Mouse (Mus musculus) urinary bladder, adult 18-20 months (tissue): ENCODE data around the gene Snx20.

Experiments used
- DNase-seq, 2 experiments: peaks; one replicate each; pipeline ENCODE4 v3.0.0; 2022; ENCODE audit warnings: low spot score in 2 of 2, mixed read lengths in 2 of 2

The Snx20 gene

DNA sequence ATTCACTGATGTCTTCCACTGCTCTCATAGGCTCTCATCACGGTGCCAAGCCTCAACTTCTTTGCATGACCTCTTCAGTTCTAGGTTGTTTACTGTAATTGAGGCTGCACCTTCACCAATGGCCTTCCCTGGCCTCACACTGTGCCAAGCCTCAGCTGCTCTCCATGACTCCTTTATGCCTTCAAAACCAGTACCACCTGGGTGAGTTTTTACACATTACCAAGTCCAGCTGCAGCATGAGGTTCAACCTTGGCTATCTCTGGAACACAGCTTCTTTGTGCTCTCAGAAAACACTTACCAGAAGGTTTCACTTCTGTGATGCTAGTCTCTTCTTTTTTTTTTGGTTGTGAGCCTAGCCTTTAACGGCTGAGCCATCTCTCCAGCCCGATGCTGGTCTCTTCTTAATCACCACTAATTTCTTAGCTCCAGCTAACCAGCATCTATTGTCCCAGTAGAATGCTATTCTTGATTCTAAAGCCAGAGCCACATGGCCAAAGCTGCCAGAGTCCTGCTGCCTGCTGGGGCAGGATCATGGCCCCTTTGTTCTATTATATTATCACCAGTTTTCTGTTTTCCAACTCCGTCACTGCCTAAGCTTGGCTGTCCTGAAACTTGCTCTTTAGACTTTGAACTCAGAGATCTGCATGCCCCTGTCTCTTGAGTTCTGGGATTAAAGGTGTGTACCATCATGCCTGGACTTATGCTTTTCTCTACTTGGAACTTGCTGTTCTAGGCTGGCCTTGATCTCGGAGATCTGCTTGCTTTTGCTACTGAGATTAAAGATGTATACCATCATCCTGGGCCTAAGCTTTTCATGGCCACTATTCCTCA is 7.0 kb upstream of the Snx20 start:
- DNase-seq = no peak

DNA sequence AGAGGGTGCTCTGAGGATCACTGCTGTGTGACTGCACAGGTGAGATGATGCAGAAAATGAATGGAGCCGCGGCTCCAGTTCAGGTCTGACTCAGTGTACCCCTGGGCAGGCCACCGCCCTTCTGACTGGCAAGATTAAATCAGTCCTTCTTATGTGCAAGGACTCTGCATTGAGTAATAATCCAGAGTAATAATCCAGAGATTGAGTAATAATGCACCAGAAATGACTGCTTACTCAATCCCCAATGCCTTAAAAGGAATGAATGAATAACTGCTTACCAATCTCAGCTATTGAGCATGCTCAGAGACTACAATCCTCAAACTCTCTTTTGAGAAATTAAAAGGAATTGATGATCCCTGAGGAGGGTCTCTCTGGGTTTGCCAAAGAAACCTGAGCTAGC is 3.0 kb upstream of the Snx20 start:
- no peak for DNase-seq

DNA sequence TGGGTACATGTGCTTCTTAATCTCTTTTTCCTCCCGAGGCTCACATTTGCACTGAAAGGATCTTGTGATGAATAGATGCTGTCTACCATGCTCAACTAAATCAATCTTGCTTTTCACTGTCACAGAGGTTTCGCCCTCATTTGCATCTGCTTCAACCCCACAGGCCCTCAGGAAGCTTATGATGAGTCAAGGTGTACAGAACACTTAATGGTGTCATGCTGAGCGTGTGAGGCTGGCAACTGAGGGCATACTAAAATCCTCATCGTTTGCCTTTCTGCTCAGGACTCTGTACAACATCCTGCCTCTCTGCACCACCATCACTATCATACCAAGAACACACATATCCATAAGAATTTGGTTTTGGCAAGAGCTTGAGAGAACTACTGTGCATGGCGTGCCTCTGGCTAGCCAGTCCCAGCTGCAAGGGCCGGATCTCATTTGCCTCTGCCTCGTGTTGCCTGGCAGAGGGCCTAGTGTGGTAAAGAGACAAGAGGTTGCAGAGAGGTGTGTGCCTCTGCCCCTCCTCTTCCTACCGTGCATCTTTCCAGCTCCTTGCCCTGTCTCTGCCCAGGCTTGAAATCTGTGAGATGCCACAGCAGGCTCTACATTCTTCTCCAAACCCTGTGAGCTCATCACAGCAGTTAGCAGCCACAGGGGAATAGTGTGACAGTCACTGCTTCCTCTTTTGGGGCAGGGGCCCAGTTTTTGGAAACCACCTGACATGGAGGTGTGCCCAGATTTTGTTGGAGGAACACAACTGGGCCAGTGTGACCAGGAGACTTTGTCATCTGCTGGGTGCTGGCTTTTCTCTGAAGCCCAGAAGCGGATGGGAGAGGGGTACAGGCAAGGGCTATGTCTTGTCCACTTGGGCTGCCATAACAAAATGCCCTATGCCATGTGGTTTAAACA is 1.4 kb upstream of the Snx20 start:
- no peak for DNase-seq

DNA sequence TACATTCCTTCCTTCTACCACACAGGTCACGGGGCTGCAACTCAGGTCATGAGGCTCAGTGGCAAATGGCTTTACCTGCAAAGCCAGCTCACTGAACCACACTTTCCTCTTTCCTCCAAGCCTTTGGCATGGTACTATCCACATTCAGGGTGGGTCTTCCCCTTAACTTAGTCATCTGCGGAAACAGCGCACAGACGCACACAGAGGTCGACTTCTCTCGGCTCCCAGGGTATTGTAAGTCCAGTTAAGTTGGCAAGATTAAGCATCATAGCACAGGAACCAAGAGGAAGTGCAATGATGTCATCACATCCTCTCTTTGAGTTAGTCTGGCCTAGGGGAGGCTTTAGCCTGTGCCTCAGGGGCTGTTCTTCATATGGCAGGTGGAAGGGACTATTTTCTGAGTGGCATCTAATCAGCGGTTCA is 2.6 kb downstream of the Snx20 start:
- DNase-seq = no peak

DNA sequence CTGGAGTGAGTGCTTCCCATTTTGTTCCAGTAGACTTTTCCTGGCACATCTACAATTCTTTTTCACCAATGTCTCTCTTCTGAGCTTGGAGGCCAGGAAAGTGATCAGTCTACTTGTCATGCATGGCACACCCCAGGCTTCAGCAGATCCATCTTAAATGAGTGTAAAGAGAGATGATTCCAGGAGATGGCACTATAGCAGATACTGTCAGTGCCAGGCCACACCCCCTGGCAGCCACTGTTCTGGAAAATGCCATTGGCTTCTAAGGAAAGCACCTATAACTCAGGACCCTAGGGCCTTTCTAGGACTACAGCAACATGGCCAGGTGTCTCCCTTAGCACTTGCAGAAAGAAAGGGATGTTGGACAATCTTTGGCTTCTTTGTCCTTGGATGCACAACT is 4.8 kb downstream of the Snx20 start:
- no peak for DNase-seq

DNA sequence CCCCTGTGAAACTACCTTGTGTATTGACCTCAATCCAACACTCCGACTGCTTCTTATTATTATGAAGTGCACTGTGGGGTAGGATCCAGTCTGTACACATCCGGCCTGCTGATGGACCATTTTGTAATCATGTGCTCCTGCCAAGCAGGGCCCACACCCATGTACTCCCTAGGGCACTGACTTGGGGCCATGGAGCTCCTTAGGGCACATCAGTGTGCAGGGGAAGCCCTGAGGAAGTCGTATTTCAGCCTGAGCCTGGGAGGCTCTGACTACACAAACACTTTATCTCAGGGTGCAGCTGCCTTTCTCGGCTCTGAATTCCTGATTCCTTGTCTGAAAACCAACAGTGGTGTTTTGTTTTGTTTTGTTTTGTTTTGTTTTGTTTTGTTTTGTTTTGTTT is 5.7 kb downstream of the Snx20 start:
- DNase-seq = no peak

DNA sequence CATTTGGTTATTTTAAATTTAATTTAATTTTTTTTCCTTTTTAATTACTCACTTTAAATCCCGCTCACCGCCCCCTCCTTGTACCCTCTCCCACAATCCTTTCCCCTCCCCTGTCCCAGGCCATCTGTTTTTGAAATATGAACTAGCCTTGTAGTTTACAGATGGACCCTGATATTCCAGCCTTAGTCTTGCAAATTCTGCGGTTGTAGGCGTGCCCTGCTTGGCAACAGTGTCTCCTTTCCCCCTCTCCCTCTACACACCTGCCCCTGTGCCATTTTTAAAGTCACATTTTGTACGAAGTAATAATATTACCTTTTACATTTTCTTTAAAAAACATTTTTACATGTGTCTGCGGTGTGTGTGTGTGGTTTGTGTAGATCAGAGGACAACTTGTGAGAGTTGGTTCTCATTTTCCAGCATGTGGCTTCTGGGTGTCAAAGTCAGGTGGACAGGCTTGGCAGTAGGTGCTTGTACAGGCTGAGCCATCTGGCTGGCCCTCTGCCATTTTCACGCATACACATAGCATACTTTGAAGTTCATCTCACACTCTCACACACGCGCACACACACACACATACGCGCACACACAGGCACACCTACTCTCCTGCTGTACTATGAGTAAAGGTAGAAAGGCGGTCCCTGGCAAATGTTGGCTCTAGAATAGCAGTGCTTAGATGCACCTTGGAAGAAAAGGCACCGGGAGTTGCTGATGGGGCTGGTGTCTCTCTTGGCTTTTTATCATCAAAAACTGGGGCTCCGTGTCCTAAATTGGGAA is 7.7 kb downstream of the Snx20 start:
- no peak for DNase-seq

DNA sequence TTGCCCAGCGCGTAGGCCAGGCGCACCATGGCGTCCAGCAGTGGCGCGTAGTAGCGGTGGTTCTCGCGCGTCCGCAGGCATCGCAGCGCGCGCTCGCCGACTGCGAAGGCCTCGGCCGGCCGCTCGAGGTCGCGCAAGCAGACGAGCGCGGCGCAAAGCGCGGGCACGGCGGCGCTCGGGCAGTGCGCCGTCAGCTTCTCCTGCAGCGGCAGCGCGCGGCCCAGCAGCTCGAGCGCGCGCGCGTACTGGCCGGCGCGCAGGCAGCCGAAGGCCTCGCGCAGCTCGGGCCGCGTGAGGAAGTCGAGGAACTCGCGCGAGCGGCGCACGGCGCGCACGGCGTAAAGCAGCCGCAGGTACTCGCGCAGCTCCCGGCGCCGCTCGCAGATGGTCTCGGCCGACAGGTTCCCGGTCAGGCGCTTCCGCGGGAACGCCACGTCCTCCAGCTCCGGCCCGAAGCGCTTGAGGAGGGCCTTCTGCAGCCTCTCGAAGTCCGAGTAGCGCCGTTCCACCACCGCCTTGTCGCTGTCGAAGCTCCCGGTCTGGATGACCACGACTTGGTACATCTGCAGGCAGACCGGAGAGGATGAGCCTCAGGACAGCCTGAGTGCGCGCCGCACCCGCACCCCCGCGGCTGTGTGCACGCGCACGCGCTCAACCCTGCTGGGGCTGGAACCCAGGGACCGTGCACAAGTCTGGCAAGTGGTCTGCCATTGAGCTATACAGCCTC is 8.5 kb downstream of the Snx20 start:
- peak; percentile 49 to 52 for DNase-seq

DNA sequence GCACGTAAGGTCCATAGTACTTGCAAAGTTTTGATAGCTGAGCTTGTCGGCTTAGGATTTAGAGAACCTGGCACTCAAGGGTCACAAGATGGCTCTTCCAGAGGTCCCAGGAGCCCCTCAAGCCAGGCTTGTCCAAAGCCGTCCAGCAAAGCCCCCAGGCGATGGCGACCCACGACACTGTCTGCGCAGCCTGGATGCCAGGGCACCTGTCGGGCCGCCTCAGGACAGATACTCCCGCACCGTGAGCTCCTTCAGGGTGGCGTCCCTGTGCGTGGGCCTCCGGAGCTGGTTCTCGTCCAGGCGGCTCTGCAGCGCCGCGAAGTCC is 9.0 kb downstream of the Snx20 start:
- DNase-seq = no peak

DNA sequence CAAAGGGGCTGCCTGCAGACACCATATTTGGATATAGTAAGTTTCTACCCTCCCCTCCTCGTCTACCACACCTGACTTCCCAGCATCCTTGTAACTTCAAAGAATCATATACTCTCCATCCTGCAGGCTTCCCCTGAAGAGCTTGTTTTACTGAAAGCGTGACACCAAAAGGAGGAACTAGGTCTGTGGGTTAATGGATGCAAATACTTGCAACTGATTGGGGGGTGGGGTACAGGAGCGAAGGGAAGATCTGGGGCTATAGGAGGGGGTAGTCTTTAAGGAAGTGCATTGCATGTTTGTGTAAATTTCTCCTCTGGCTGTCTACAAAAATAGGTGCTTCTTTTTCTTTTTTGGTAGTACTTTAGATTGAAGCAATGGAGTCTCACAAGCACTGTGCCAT is 9.5 kb downstream of the Snx20 start:
- no peak for DNase-seq

DNA sequence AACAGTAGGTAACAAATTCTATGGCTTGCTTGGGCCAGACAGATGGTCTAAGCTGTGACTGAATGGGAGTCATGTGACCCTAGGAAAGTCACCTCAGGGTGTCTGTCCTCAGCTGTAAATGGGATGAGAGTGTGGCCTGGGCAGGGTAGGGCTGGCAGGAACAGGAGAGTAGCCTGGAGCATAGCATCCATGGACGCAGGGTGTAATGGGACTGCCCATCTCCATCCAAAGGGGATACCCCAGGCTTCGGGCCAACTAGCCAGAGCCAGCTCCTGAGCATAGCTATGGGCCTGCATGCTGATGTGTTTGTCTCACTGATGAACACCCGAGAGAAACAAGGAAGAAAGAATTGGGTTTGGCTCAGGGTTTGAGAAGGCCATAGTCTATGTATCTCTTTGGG is 11.7 kb downstream of the Snx20 start:
- no peak for DNase-seq

DNA sequence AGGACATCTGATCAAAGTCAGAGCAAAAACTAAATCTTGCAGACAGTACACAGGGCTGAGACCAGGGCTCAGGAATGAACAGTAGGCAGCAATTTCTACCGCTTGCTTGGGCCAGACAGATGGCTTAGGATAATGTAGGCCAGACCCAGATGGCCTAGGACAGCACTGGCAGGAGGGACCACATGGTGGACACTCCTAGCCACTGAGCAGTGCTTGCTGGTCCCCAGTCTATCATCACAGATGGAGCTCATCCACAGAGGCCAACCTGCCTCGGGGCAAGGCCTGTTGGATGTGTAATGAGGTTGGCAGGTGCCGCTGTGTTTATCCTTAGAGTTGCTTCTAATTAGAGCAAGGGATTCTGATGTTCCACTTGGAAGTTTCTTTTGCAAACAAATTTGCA is 12.6 kb downstream of the Snx20 start:
- DNase-seq = no peak

DNA sequence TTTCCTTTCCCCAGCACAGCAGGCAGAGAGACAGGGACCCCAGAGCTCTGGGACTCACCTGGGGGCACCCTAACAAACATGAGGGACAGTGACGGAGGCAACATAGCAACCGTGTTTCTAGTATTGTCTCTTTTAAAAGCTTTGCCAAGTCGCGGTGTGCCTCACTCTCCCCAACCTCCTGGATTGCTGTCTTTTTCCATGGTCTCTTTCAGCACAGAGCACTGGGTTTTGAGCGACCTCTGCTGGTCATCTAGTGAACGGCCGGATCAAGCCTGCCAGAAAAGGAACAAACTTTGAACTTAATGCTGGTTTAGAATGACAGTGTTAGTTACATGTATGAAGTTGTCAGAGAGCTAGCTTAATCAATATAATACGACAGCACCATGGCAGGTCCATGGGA is 14.5 kb downstream of the Snx20 start:
- DNase-seq = peak; percentile 42 to 45

DNA sequence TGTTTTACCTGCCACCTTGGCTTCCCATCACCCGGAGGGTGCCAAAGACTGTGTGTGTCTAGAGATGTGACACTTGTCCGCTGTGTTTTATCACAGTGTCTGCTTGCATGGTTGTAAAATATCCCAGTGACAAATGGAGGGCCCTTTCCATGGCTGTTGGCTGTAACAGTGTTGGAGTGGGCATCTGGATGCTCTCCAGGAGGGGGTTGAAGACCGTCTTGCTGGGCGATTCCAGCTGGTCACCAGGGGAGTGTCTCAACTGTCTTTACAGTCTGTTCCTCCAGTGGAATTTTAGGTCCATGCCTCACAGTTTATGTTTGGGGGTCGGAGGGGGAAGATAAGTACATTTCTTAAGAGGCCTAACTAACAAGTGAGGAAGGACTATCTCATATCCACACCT is 15.0 kb downstream of the Snx20 start:
- no peak for DNase-seq

DNA sequence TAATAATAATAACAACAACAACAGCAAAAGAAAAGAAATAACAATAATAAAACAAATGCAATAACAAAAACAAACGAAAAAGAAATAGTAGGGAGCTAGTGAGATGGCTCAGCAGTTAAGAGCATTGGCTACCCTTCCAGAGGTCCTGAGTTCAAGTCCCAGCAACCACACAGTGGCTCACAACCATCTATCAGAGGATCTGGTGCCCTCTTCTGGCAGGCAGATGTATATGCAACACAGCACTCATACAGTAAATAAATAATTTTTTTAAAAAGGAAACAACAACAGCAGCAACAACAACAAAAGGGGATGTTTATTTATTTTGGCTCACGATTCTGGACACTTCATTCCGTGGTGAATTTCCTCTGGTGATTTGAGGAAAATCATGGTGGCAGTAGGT is 16.4 kb downstream of the Snx20 start:
- no peak for DNase-seq

DNA sequence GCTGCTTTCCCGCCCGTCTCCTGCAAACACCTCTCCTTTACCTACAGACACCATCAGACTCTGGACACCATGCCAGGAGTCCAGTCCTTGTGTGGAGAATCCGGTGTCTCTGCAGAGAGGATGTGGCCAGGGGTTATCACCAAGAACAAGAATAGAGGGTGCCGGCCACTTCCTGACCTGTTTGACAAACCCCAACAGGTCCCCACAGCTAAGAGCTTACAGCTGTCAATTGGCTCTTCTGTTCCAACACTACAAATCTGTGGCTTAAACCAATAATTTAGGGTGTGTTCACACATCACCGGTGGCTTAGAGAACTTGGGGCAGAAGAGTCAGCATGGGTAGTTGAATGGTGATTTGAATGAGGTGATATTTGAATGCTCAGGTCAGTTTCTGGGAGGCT is 17.3 kb downstream of the Snx20 start:
- DNase-seq = no peak

DNA sequence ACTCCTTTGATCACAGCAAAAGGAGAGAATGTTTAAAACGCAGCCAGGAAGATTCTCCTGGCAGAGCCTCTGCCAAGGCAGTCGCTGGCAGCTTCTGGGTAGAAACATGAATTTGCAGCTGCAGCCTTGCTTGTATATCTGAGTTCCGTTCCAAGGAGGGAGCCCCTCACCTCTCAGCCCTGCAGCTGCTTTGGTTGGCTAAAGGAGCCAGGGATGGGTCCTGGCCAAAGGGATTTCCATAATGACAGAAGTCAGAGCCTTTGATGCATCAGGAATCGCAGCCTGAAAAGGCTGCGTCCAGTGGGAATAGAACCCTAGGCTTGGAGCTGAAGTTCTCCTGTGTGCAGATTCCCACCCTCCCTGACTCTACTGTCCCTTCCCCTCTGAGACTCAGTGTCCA is 20.9 kb downstream of the Snx20 start:
- no peak for DNase-seq

DNA sequence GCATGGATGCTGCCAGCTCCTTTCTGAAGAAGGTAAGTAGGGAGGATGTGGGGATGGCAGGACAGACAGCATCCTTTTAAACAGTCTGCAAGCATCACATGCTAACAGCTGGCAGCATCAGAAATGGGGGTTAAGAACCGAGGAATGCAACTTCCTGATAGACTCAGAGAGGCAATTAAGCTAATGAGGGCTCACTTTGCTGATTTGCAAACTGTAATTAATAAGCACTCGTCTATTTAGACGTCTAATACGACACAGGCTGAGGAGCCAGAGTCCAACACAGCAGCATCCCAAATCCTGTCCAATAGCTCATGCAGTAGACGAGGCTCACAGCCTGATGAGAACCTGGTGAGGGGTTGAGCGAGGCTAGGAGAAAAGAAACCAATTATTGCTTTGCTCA is 25.7 kb downstream of the Snx20 start:
- no peak for DNase-seq

DNA sequence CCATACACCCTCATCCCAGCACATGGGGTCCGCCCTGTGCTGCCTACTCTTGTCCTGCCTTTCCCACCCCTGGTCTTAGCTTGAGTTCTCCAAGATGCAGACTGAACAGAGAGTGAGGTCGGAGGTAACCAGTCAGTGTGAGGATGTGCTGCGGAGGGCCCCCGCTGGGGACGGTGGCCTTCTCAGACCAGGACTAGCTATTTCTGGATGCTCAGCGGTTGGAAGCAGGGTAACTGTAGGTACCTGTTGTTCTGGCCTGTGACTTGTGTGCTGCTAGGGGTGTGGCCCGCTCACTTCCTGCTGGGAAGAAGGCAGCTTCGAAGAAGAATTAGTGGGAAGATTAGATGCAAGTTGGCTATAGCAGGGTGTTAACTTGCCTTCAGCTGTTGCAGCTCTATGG is 26.9 kb downstream of the Snx20 start:
- DNase-seq = no peak

DNA sequence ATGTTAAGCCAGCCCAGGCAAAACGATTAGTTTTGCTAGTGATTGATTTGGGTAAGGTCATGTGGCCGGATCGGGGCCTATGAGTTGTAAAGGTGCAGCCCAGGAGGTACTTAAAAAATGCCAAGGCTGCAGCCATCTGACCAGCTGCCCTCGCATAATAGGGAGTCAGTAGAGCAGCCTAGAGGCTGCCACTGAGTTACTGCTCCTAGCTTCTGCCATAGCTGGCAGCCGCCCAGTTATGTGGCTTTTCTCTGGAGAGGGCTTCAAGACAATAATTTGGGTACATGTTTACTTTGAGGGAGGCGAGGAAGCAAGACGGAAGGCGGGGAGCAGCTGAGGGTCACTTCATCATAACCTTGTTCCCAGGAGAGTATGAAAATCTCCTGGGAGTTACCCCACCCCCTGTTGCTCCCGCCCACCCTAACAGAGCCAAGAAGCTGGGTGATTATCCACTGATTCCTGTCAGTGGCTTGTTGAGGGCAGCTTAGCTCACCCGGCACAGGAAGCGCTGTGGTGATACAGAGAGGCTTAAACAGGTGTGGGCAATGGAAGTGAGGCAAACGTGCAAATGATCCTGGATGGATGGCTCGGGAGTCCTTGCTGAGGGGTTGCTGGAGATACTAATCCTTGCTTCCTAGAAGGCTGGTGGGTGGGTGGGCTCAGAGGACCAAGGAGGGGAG is 30.4 kb downstream of the Snx20 start:
- no peak for DNase-seq
